Mouse (Mus musculus) heart, adult 2 months (tissue): ENCODE measurements around the gene Xiap.

Experiments
- CTCF ChIP-seq: fragments of 200-600 bp; IDR thresholded peaks from 2 replicates; pipeline ENCODE4 v1.8.1; 2022; ENCODE audit warnings: antibody characterized with exemption, mild to moderate bottlenecking, moderate library complexity
- POLR2A ChIP-seq: fragments of 200-500 bp; IDR thresholded peaks from 2 replicates; pipeline ENCODE4 v1.6.1; 2011; ENCODE audit warnings: mild to moderate bottlenecking, low read depth, low read length, control low read depth; ENCODE audit not compliant: insufficient read depth

GRCm38 (mm10) chrX:42012677-42013208, 46.7 kb upstream of the Xiap start:
- no peak for TF ChIP-seq CTCF
- TF ChIP-seq POLR2A = no peak
